ENCODE assay signal across 10 mouse cellular contexts in the genomic region with DNA sequence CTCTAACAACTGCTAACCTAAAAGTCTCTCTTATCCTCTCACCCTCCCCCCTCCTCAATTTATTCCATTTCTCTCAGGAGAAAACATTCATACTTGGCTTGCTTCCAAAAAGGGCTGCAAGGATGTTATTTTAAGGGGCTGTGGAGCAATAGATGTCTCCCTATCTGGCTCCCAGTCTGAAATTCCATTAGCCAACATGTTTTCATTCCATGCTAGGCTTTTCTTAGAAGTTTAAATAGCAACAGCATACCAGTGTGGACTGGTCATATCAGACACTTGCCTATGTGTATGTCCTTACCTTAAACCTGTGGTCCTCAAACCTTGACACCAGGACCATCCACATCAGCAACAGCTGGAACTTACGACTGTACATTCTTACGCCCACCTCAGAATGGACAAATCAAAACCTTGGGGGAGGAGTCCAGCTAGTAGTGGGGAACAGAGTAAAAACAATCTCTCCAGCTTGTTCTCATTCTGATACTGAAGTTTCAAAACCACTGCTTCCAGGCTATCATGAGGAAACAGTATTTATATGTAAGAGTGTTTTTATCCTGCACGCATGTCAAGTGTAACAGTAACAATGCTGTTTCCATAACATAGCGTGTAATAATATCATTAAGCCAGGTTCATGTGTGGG.
DNase-seq lines count a peak whose midpoint lies in the region; ATAC-seq and TF ChIP-seq lines count a peak whose summit lies in the region.
"Had no signal": no experiment of that assay in that cellular context is flagged by ENCODE, and none has a peak within 500 bp of the region (broad histone marks: within the 10 kb centered on the region; RNA-seq: fewer than 3 reads in every experiment).

No protein-coding gene starts in this region.

- no peaks in the 10 kb centered on the region for H3K27me3 ChIP-seq in embryonic facial prominence, embryonic 11.5 days (ENCODE audit: control insufficient read depth, insufficient read depth, low read length)
- no peaks in the 10 kb centered on the region for H3K27me3 ChIP-seq in embryonic facial prominence, embryonic 10.5 days (replicated peaks; ENCODE audit: low read depth, poor library complexity, severe bottlenecking)
- no peaks in the 10 kb centered on the region for H3K27me3 ChIP-seq in limb, embryonic 14.5 days (ENCODE audit: control insufficient read depth, insufficient read depth, low read length)
- H3K27me3 ChIP-seq in limb, embryonic 10.5 days (ENCODE audit: low read depth, poor library complexity, severe bottlenecking), result no peaks in the 10 kb centered on the region
- no peaks in the 10 kb centered on the region for H3K27me3 ChIP-seq in liver, embryonic 12.5 days (replicated peaks)
- H3K27me3 ChIP-seq: limb, embryonic 12.5 days; stomach, embryonic 15.5 days had no signal

- H3K4me1 ChIP-seq in embryonic facial prominence, embryonic 11.5 days (ENCODE audit: control insufficient read depth, insufficient read depth, low read length), result no peaks in the 10 kb centered on the region
- peaks cover 40% of the 10 kb centered on the region for H3K4me1 ChIP-seq in embryonic facial prominence, embryonic 10.5 days
- peaks cover 16% of the 10 kb centered on the region for H3K4me1 ChIP-seq in limb, embryonic 14.5 days (ENCODE audit: control insufficient read depth, insufficient read depth, low read length)
- H3K4me1 ChIP-seq in limb, embryonic 10.5 days, result peaks cover 11% of the 10 kb centered on the region
- H3K4me1 ChIP-seq in liver, embryonic 12.5 days, result peaks cover 39% of the 10 kb centered on the region

- 71% methylated on average over 4 of the region's 4 CpGs for WGBS in embryonic facial prominence, embryonic 11.5 days
- 83% methylated on average over 4 of the region's 4 CpGs for WGBS in embryonic facial prominence, embryonic 10.5 days
- 84% methylated on average over 4 of the region's 4 CpGs for WGBS in limb, embryonic 14.5 days
- 89% methylated on average over 4 of the region's 4 CpGs for WGBS in limb, embryonic 10.5 days
- WGBS in liver, embryonic 12.5 days (ENCODE audit: insufficient replicate concordance), result 70% methylated on average over 4 of the region's 4 CpGs

- no peaks in the 10 kb centered on the region for H3K36me3 ChIP-seq in embryonic facial prominence, embryonic 11.5 days (replicated peaks; ENCODE audit: control insufficient read depth, insufficient read depth, low read depth, low read length)
- H3K36me3 ChIP-seq in embryonic facial prominence, embryonic 10.5 days (replicated peaks), result no peaks in the 10 kb centered on the region
- H3K36me3 ChIP-seq in limb, embryonic 14.5 days (ENCODE audit: control insufficient read depth, insufficient read depth, low read length), result no peaks in the 10 kb centered on the region
- H3K36me3 ChIP-seq in limb, embryonic 10.5 days, result no peaks in the 10 kb centered on the region
- no peaks in the 10 kb centered on the region for H3K36me3 ChIP-seq in liver, embryonic 12.5 days
- H3K36me3 ChIP-seq: limb, embryonic 12.5 days; stomach, embryonic 15.5 days had no signal

- peak; percentile 51 for DNase-seq in embryonic facial prominence, embryonic 11.5 days (ENCODE audit: low spot score)
- DNase-seq in embryonic facial prominence, embryonic 10.5 days (ENCODE audit: low spot score), result no peak
- DNase-seq in limb, embryonic 14.5 days (ENCODE audit: low spot score), result peak; percentile 32
- DNase-seq in limb, embryonic 10.5 days (ENCODE audit: low spot score), result no peak
- peak; percentile 33 for DNase-seq in fibroblast of lung, adult 2 months (ENCODE audit: low read depth)
- DNase-seq in lung, postnatal 25 days (ENCODE audit: low spot score), result peak; percentile 16
- DNase-seq in adrenal gland, adult 8-10 months, result no peak

- no peak overlapping the region for H3K27ac ChIP-seq in embryonic facial prominence, embryonic 11.5 days (replicated peaks; ENCODE audit: low read depth, low read length)
- H3K27ac ChIP-seq in embryonic facial prominence, embryonic 10.5 days (replicated peaks), result no peak overlapping the region
- no peak overlapping the region for H3K27ac ChIP-seq in limb, embryonic 14.5 days (replicated peaks; ENCODE audit: low read depth, low read length)
- H3K27ac ChIP-seq in limb, embryonic 10.5 days, result no peak overlapping the region
- H3K27ac ChIP-seq in liver, embryonic 12.5 days, result no peak overlapping the region
- H3K27ac ChIP-seq: limb, embryonic 12.5 days; stomach, embryonic 15.5 days had no signal

- H3K9ac ChIP-seq in embryonic facial prominence, embryonic 11.5 days (replicated peaks; ENCODE audit: low read length), result no peak overlapping the region
- H3K9ac ChIP-seq in limb, embryonic 14.5 days (ENCODE audit: low read depth, low read length, severe bottlenecking), result no peak overlapping the region
- H3K9ac ChIP-seq in liver, embryonic 12.5 days, result no peak overlapping the region
- H3K9ac ChIP-seq: limb, embryonic 12.5 days; stomach, embryonic 15.5 days had no signal

- H3K4me2 ChIP-seq in embryonic facial prominence, embryonic 11.5 days (ENCODE audit: low read depth, low read length), result no peak overlapping the region
- no peak overlapping the region for H3K4me2 ChIP-seq in limb, embryonic 14.5 days (replicated peaks; ENCODE audit: low read depth, low read length, severe bottlenecking)
- H3K4me2 ChIP-seq in liver, embryonic 12.5 days, result no peak overlapping the region
- H3K4me2 ChIP-seq: limb, embryonic 12.5 days; stomach, embryonic 15.5 days had no signal

- TF ChIP-seq POLR2A in limb, embryonic 14.5 days (IDR thresholded peaks at IDR 0.05; ENCODE audit: borderline replicate concordance, extremely low read depth, insufficient read depth, insufficient read length), result no peak

- H3K9me3 ChIP-seq in embryonic facial prominence, embryonic 11.5 days (replicated peaks; ENCODE audit: control insufficient read depth, low read length), result no peaks in the 10 kb centered on the region
- no peaks in the 10 kb centered on the region for H3K9me3 ChIP-seq in embryonic facial prominence, embryonic 10.5 days
- H3K9me3 ChIP-seq in limb, embryonic 14.5 days (ENCODE audit: control insufficient read depth, low read length), result no peaks in the 10 kb centered on the region
- H3K9me3 ChIP-seq in limb, embryonic 10.5 days (replicated peaks), result no peaks in the 10 kb centered on the region
- no peaks in the 10 kb centered on the region for H3K9me3 ChIP-seq in liver, embryonic 12.5 days (replicated peaks)
- H3K9me3 ChIP-seq: limb, embryonic 12.5 days; stomach, embryonic 15.5 days had no signal

- ATAC-seq in embryonic facial prominence, embryonic 11.5 days (replicated peaks; ENCODE audit: insufficient number of reproducible peaks, low FRiP score, low TSS enrichment, low read depth), result 0 out of 2 replicates have a peak, but pooled peaks have one; percentile 70
- no peak for ATAC-seq in limb, embryonic 14.5 days (ENCODE audit: low FRiP score, low read depth)
- no peak for ATAC-seq in liver, embryonic 12.5 days

- H3K4me3 ChIP-seq in embryonic facial prominence, embryonic 11.5 days (ENCODE audit: low read depth, low read length), result no peak overlapping the region
- no peak overlapping the region for H3K4me3 ChIP-seq in embryonic facial prominence, embryonic 10.5 days
- H3K4me3 ChIP-seq in limb, embryonic 14.5 days (replicated peaks; ENCODE audit: low read length), result no peak overlapping the region
- H3K4me3 ChIP-seq in limb, embryonic 10.5 days, result no peak overlapping the region
- no peak overlapping the region for H3K4me3 ChIP-seq in liver, embryonic 12.5 days
- H3K4me3 ChIP-seq: limb, embryonic 12.5 days; stomach, embryonic 15.5 days had no signal

Comparison
In these comparisons a context has a peak if more than half of its experiments do, and no peak if none do; other contexts are left out.
1. DNase-seq: peak in embryonic facial prominence, embryonic 11.5 days (single experiment), limb, embryonic 14.5 days (single experiment), fibroblast of lung, adult 2 months (single experiment) and lung, postnatal 25 days (single experiment); none in embryonic facial prominence, embryonic 10.5 days (single experiment), limb, embryonic 10.5 days (single experiment) and adrenal gland, adult 8-10 months (single experiment).